Mouse (Mus musculus): ENCODE results near the gene Osbpl3.

Osbpl3 gene

DNA sequence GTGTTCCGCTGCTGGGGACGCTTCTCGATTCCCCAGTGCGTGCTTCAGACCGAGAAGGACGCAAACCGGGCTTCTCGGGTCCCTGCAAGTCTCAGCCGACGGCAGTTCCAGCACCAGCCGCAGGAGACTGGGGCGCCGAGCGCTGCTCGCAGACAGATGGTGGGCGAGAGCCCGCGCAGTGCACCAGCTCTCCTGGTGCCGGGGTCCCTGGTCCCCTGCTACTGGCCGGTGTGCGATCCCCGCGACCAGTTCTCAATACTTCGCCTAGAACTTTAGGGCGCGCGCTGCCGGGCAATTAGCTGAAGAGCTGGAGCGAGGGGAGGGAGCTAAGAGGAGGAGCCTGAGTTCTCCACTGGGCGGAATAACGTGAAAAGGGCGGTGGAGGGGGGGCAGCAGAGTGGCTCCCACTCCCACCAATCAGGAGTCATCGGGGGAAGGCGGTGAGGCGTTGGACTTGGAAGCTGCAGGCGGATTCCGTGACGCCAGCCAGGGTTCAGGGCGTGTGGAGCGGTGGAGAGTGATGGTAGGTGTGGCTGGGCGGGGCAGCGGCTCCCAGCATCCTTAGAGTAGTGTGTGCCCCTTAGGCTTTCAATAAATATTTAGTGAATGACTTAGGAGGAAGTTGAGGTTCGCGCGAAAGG lies at the start of gene Osbpl3:
Osbpl3 (minus strand) TSS at position 373 of the 641 bp plus-strand sequence.
- in situ Hi-C loops (cut with MboI, MseI): no loop called here

DNA sequence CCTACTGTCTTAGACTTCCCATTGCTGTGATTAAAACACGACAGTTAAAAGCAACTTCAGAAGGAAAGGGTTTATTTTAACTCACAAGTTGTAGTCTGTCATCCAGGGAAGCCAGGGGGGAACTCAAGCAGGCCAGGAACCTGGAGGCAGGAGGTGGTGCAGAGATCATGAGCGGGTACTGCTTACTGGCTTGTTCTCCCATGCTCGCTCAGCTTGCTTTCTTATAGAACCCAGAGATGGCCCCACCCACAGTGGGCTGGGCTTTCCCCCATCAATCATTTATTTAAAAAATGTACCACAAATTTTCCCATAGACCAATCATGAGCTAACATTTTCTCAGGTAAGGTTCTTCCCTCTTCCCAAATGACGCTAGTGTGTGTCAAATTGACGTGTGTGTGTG lies 49.5 kb upstream of the Osbpl3 start:
- in situ Hi-C loops (cut with MboI, MseI): loop anchor here (10.0 kb wide), 1 partner anchor 1101 kb away; no protein-coding TSS in a partner anchor

DNA sequence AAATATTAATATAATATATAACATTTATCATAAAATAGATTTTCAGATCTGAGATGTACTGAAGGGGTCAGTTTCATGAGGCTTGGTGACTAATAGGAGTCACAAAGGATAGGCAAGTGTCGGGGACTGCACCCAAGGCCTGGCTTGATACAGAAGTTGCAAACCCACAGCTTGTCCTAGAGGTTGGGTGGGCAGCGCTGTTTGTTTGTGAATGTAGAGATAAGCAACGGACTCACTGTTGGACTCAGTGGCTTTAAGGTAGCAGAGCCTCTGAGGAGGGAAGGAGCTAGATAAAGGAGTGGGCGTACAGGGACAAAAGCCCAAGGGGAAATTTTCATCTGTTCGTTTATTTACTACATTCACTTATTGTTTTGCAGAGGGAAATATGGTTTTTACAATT lies 48.7 kb upstream of the Osbpl3 start:
- in situ Hi-C loops (cut with MboI, MseI): loop anchor here (10.0 kb wide), 1 partner anchor 1100 kb away; no protein-coding TSS in a partner anchor

DNA sequence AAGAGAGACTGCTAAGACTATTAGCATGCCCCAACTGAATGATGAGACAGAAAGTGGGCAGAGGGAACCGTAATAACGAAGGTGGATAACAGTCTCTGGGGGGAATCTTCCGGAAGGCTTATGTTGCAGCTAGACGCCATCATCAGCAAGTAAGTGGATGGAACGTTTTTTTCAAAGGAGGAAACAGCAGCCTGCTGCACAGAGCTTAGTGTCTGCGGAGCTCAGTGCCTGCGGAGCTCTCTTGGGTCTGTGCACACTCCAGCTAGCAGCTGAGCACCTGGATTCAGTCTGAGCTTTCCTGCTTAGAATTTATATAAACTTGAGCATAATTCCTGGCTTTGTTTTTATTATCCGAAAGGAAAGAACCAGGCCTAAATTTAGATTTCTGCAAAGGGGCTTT lies 47.8 kb upstream of the Osbpl3 start:
- in situ Hi-C loops (cut with MboI, MseI): loop anchor here (10.0 kb wide), 1 partner anchor 1099 kb away; no protein-coding TSS in a partner anchor

DNA sequence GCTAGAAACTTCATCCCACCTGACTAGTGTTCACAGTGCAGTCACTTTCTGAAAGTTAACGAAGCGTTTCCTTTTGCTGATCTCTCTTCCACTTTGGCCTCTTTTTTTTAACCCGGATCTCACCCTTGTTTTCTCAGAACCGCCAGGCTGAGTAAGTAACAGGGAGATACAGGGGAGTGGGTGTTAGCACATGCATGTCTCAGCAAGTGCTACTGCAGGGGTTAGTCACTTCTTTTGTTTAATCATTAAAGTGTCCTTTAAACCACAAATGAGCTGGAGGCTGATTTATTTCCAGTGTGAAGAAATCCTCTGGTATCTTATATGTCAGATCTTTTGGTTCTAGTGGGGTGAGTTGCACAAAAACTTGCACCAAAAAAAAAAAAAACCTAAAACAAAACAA lies 47.0 kb upstream of the Osbpl3 start:
- in situ Hi-C loops (cut with MboI, MseI): loop anchor here (10.0 kb wide), 1 partner anchor 1098 kb away; no protein-coding TSS in a partner anchor

DNA sequence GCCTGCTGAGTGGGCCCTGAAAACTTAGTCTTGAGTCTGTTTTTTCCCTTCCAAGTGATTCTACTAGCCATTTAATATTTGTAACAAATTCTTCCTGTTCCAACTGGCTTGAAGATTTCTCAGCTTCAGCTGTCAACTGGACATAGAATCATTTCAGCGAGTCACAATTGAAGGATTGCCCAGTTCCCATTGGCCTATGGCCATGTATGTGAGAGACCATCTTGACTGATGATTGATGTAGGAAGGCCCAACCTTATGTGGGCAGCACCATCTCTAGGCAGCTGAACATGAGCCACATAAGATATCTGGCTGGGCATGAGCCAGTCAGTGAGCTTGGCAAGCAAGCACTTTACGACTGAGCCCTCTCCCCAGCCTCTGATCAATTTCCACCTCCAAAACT lies 42.3 kb upstream of the Osbpl3 start:
- in situ Hi-C loops (cut with MboI, MseI): no loop called here

DNA sequence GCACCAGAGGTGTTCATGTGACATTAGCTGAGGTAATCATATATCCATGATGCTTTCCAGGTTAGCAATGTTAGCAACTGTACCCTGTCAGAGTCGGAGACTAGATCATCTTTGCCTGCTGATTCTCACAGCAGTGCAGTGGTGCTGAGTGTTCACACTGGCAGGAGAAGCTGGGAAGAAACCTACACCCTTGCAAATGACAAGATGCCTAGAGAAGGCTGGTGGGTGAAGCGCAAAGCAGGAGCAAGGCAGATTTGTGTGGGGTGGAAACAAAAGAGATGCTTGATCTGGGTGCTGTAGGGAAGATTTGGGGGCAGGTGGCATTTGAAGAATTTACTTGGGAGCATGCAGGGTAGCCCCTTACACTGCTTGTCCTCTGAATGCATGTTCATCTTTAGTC lies 34.5 kb upstream of the Osbpl3 start:
- in situ Hi-C loops (cut with MboI, MseI): no loop called here

DNA sequence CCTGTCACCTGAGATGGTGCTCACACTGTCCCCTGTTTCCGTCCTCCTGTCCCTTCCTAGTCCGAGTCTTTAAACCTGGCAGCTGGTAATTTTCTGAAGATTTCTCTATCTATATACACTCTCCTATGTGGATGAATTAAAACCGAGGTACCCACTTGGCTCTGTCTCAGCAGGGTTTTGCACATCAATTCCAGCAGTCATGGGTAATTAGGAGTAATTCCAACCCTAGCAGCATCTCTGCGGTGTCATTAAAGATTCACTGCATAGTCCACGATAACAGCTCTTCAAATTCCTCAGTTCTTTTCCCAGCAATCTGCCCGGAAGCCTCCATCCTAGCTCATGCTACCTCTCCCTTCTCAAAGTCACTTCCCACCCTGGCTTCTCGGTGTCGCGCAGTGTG lies 33.4 kb upstream of the Osbpl3 start:
- in situ Hi-C loops (cut with MboI, MseI): loop anchor here (5.0 kb wide), 1 partner anchor 52 kb away; no protein-coding TSS in a partner anchor

DNA sequence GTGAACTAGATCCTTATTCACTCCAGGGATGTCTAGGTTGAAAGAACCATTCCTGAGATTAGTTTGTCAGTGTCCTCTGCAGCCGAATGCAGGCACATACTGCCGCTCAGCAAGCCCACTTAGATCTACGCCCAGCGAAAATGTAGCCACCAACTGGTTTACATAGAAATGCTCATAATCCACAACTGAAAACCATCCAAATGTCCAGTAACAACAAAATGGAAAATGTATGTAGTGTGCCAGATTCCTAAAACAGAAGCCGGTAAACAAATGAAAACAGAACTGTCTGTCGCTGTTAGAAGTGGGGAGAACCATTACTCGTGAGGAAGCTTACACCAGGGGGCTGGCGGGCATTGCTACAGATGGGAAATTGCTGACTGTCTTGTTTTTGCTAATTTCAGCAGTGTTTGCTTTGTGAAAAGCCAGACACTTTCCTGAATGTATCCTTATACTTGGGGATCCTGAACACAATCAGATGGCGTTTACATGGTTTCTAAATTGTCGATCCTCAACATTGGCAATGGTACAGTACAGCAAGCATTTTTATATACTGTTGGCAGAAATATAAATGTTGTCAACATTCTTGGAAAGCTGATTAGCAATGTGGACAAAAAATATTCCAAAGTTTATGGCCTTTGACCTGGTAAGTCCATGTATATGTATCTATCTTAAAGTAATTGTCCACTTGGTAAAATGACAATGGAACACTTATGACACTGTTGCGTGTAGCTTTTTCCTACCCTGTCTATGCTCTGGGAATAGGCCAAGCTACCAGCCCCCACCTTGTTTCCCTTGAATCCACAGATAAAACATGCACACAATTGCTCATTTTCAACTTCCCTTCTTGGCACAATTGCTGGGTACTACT lies 30.3 kb upstream of the Osbpl3 start:
- in situ Hi-C loops (cut with MboI, MseI): loop anchor here (5.0 kb wide), 1 partner anchor 49 kb away; no protein-coding TSS in a partner anchor

DNA sequence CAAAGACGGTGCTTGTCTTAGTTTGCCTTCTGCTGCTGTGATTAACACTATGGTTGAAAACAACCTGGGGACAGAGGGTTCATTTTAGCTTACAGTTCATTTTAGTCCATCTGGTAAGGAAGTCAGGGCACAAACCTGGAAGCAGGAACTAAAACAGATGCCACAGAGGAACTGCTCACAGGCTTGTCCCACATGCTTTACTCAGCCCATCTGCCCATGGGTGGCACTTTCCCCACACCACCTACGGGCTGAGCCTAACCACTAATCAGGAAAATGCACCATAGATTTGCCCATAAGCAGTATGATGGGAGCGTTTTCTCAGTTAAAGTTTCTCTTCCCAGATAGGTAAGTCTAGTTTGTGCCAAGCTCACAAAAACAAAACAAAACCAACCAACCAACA lies 27.4 kb upstream of the Osbpl3 start:
- in situ Hi-C loops (cut with MboI, MseI): no loop called here

DNA sequence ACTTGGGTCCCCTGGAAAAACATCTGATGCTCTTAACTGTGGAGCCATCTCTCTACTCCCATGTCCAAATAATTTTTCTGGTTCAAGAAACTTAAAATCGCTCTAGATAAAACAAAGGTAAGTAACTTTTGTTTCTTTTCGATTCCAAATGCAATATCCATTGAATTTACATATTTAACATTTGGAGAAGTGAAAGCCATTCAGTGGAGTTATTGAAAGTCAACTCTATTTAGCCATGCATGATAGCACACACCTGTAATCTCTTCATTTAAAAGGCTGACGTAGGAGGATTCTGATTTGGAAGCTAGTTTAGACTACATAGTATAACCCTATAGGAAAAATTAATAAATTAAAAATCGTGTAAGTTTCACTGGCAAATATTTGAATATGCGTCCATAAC lies 25.5 kb upstream of the Osbpl3 start:
- in situ Hi-C loops (cut with MboI, MseI): no loop called here

DNA sequence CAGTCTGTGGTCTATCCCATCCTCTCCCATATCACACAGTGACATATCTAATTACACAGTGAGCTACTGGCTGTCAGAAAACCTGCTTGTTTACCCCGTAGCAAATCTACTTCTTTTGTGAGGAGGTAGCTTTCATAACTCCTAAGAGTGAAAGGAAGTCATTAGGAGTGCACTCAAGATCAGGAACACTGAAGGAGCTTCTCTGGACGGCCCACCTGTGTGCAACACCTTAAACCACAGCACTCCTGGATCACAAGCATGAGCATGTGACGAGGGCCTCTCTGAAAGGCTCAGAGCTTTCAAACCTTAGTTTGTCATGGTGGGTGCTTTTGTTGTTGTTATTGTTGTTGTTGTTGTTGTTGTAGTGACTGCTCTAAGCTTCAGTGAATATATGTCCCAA lies 10.4 kb upstream of the Osbpl3 start:
- in situ Hi-C loops (cut with MboI, MseI): no loop called here

DNA sequence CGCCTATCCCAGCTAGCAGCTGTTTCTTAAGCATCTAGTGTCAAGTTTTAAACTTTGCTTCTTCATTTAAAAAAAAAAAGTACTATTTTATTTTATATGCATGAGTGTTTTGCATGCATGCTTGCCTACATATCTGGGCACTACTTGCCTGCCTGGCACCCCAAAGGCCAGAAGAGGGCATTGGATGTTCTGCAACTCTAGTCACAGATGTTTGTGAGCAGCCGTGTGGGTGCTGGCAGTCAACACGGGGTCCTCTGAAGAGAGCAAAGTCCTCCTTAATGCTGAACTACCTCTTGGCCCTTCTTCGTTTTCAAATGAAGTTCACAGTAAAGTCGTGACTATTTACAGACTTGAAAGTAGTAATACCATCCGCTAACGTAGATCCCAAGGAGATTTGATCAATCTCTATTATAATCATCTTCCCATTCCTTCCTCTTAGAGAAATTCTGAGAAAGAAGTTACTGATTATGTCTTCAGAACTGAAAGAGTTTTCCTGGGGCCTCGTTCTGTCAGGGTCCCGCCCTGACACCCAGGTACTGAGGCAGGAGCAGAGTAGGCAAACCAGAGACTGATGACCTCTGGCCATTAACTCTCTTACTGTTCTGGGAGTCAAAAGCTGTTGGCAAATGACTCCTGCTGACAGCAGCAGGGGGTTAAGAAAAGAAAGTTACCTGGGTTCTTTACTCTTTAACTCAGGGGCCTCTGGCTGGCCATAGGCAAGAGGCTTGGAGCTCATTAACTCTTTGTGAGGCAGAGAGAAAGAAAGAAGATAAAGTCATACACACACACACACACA lies 8.9 kb upstream of the Osbpl3 start:
- in situ Hi-C loops (cut with MboI, MseI): no loop called here

DNA sequence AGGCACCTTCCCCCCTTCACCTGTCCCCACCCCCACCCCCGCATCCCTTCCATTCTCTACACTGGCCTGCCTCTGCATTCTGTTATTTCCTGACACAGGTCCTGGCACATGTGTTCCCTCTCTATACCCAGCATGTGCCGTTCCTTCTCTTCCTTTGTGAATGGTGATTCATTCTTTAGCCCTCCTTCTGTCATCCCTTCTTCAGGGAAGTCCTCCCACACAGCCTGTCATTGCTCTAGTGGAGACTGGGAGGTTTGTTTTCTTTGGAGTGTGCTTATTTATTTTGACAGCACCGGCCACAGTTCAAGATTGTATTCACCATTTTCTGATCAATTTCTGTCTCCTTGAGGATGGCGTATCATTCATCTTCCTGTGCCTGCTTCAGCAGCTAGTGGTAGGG lies 6.0 kb upstream of the Osbpl3 start:
- in situ Hi-C loops (cut with MboI, MseI): no loop called here

DNA sequence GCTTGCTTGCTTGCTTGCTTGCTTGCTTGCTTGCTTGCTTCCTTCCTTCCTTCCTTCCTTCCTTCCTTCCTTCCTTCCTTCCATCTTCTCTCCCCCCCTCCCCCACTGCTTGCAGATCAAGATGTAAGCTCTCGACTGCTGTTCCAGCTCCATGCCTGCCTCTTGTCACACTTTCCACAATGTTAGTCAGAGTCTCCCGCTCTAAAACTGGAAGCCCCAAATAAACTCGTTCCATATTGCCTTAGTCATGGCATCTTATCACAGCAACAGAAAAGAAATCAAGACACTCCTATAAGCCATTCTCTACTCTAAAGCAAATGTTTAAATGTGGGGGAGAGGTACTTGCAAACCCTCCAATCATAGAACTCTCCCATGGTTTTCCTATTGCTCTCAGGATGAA lies 5.6 kb upstream of the Osbpl3 start:
- in situ Hi-C loops (cut with MboI, MseI): no loop called here

DNA sequence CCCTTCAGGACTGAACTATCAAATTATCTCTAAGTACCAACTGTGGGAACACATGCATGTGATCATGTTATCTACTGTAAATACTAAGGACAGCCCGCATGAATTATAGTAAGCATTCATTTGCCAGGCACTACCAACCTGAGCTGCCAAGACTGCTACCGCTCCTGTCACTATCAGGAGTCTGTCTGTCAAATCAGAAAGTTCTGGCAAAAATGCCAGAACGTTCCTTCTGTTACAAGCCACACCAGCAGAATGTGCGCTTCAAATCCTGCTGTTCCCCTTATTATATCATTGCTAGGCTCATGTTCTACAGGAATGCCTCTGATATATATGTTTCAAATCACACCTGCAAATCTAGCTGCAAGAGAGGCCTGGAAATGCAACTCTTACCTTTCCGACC lies 4.6 kb upstream of the Osbpl3 start:
- in situ Hi-C loops (cut with MboI, MseI): no loop called here

DNA sequence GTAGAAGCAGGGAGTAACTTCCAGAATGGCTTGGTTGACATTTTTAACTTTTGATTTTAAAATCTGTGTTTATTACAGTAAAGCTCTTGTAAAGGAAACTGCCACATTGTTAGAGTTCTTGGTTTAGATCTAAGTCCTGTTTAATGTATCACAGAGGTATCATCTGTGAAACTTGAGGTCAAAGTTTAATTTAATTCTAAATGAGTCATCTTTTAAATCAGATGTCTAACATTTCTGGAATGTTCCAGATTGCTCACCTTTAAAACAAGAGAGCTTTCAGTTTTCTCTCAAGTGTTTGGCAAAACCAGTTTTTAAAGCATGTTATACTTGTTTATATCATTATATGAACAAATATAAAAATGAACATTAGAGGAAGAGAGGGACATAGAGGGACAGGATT lies 4.2 kb upstream of the Osbpl3 start:
- in situ Hi-C loops (cut with MboI, MseI): no loop called here

DNA sequence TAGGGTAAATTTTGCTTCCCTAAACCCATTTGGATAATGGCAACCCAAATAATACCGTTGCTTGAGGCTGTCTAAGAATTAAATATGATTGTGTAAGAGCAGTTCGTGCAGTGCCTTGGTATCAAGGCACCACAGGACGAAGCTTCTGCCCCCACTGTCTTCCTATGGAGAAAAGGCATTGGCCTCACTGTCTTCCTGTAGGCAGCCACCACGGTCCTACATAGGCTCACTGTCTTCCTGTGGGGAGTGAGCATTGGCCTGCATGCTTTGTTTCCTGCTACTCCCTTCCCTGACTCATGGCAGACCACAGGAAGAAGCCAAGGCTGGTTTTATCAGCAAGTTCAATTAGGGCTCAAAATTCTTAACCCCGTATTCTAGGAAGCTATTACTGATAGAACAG lies 3.3 kb upstream of the Osbpl3 start:
- in situ Hi-C loops (cut with MboI, MseI): no loop called here

DNA sequence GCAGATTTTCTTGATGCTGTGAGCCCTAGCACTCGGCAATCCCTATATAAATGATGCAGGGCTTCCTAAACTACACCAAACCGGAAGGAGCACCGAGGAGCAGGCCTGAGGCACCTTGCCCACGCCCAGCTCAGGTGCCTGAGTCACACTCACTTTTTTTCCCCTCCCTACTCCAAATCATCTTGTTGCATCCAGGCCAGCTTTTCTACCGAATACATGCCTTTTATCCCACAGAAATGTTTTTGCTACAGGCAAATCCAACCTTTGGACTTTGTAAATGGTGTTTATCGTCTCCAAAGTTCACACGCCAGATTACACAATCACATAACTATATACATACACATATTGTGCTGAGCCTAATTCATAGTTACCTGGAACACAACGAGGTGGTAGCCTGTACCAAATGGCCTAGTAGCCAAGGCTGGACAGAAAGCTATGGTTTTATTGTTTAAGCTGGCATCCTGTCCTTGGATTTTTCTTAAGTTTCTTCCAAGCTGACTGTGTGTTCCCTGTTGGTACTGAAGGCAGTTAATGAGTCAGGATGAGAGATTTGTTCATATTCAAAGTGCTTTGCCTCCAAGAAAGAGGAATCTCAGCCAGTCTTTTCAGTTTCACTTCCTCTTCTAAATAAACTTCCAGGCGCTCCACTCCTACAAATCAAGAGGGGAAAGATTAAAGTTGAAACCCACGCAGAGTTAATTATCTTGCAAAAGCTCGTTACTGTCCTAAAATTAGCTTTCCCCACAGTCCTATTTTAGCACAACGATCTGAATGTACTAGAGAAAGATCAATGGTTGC lies 1.7 kb upstream of the Osbpl3 start:
- in situ Hi-C loops (cut with MboI, MseI): no loop called here

DNA sequence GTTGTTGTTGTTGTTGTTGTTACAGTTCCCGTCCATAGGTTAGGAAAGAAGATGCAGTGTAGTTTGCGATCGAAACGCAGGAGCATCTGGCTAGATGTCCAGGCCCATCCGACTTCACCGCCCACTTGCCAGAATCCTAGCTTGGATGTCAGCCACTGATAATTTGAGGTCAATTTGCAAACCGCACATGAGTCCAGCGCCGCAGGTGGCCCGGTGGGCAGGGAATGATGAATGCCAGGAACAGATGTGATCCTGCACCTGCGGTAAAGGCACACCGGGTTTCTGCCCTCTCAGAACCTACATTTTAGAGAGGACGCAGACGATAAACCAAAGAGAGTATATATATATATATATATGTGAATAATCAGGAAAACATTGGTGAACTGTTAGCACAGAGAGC lies 705 bp upstream of the Osbpl3 start:
- in situ Hi-C loops (cut with MboI, MseI): no loop called here

DNA sequence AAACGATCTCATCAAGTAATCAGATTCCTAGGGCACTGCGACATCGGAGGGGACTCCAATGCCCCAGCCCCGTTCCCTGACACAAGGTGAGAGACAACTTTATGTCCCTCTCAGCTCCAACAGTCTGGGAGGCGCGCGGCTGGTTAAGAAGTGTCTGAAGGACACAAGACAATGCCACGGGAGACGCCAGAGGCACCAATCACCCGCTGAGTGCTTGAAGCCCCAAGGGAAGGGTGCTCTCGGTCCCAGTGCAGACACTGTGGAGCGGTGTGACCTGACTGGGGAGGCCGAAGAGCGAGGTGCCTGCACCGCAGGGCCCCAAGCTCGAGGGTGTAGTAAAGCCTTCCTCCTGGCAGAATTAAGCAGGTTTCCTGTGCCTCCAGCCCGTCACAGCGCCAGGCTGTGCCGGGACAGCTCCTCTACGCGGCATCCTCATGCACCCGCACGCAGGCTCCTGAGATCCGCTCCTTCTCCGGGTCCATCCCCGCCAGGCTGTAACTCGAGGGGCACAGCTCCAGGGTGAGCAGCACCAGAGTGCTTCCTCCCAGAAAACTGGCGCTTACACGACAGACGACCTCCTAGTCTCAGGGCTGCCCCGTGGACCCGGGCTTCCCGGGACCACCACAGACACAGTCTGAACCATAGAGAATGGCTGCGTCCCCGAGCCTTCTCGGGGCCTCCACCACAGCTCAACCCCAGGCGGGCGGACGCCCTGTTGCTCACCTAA lies 736 bp downstream of the Osbpl3 start:
- in situ Hi-C loops (cut with MboI, MseI): no loop called here

All from T-helper 2 cell (primary cell).